8 mouse cellular contexts compared by ENCODE assay signal in the genomic region with DNA sequence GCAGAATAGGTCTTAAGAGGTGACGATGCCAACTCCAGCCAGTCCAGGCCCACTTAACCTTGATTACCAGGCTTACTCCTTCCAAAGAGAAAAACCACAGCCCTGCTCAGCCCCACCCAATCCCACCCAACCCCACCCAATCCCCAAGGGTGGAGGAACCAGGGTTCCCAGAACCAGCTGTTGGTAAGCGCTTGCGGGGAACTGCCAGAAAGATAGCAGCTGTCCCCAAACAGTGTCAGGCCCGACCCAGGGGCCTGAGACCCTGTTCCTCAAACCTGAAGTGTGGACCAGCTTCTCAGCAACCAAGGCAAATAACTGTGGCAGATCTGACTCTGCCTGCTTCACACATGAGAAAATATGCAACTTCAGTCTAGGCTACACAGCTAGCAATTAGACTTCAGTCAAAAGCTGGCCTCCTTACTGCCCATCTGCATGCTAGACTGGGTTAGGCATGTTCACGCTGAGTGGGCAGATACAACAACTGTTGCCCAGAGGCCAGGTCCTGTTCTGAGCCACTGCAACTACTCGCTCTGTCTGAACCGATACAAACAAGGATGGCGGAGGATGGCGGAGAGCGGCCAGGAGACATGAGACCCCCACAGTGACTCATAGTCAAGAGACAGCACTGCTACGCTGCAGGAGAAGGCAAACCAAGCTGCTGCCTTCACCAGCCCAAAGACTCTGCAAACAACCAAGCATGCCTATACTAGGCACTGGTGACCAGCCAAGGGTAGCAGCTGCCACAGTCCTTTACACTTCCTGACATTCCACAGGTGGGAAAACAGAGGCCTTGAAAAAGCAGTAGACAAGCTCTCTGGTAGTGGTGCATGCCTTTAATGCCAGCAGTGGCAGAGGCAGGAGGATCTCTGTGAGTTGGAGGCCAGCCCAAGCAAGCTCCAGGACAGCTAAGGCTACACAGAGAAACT. TPM values are rescaled to one million over a fixed set of nuclear protein-coding genes. Genes with fewer than 3 reads are reported as not detected.
DNase-seq lines count a peak whose midpoint lies in the region; ATAC-seq and TF ChIP-seq lines count a peak whose summit lies in the region.

No protein-coding gene starts in this region.

- no peak for ATAC-seq in intestine, postnatal 0 days
- ATAC-seq in neural tube, embryonic 13.5 days (ENCODE audit: low read depth) = no peak

- peak overlapping the region; percentile 40 for H3K4me2 ChIP-seq in intestine, postnatal 0 days (replicated peaks; ENCODE audit: low read depth)
- H3K4me2 ChIP-seq in neural tube, embryonic 13.5 days = peak overlapping the region; percentile 81; the same call in 1 of the 2 replicates

- no peaks in the 10 kb centered on the region for H3K9me3 ChIP-seq in intestine, postnatal 0 days (ENCODE audit: control insufficient read depth)
- H3K9me3 ChIP-seq in neural tube, embryonic 13.5 days = no peaks in the 10 kb centered on the region

- WGBS in intestine, postnatal 0 days = 68% methylated on average over 11 of the region's 11 CpGs
- 71% methylated on average over 11 of the region's 11 CpGs for WGBS in neural tube, embryonic 13.5 days

- no peak for TF ChIP-seq POLR2A in brain, embryonic 14.5 days (IDR thresholded peaks at IDR 0.05; ENCODE audit: borderline replicate concordance, extremely low read depth, insufficient read depth, insufficient read length, poor library complexity, severe bottlenecking)

- H3K9ac ChIP-seq in intestine, postnatal 0 days (ENCODE audit: low read depth, low read length) = no peak overlapping the region
- H3K9ac ChIP-seq in neural tube, embryonic 13.5 days = no peak overlapping the region

- peak overlapping the region; percentile 9 for H3K27ac ChIP-seq in left cerebral cortex, adult 2 months
- peak overlapping the region; percentile 46 for H3K27ac ChIP-seq in intestine, postnatal 0 days (ENCODE audit: low read depth, low read length)
- H3K27ac ChIP-seq in neural tube, embryonic 13.5 days (replicated peaks) = no peak overlapping the region; the same call in 1 of the 2 replicates

- DNase-seq in left cerebral cortex, adult 2 months (ENCODE audit: extremely low spot score in 1 of 2, low spot score in 2 of 2) = peak in 1 of 2 experiments; percentile 19
- no peak for DNase-seq in left cerebral cortex, postnatal 4 days
- DNase-seq in brain, embryonic 14.5 days (ENCODE audit: low read depth) = peak; percentile 58
- DNase-seq in embryo, embryonic 9.5 days (ENCODE audit: extremely low spot score) = no peak
- no peak for DNase-seq in gastrocnemius, postnatal 10 days
- no peak for DNase-seq in lung, adult 18-20 months

- no peaks in the 10 kb centered on the region for H3K36me3 ChIP-seq in intestine, postnatal 0 days (ENCODE audit: control insufficient read depth, insufficient read depth)
- no peaks in the 10 kb centered on the region for H3K36me3 ChIP-seq in neural tube, embryonic 13.5 days

- no peak overlapping the region for H3K4me3 ChIP-seq in left cerebral cortex, adult 2 months
- H3K4me3 ChIP-seq in intestine, postnatal 0 days (ENCODE audit: low read depth, low read length) = no peak overlapping the region
- no peak overlapping the region for H3K4me3 ChIP-seq in neural tube, embryonic 13.5 days

- peaks cover 37% of the 10 kb centered on the region for H3K4me1 ChIP-seq in intestine, postnatal 0 days (replicated peaks; ENCODE audit: control insufficient read depth, insufficient read depth, low read length)
- H3K4me1 ChIP-seq in neural tube, embryonic 13.5 days (replicated peaks) = peaks cover 76% of the 10 kb centered on the region

- no peaks in the 10 kb centered on the region for H3K27me3 ChIP-seq in intestine, postnatal 0 days (replicated peaks; ENCODE audit: control insufficient read depth, insufficient read depth, low read length)
- no peaks in the 10 kb centered on the region for H3K27me3 ChIP-seq in neural tube, embryonic 13.5 days

- intact Hi-C loops in left cerebral cortex, adult 2 months (cut with DNase I) = no loop called here
- intact Hi-C loops in left cerebral cortex, postnatal 4 days (cut with DNase I) = no loop called here

- no peak for TF ChIP-seq CTCF in left cerebral cortex, adult 2 months (IDR thresholded peaks at IDR 0.05)
- no peak for TF ChIP-seq CTCF in brain, embryonic 14.5 days (IDR thresholded peaks at IDR 0.05; ENCODE audit: borderline replicate concordance, extremely low read depth, insufficient read depth, insufficient read length)
- no peak for TF ChIP-seq CTCF in intestine, postnatal 0 days (IDR thresholded peaks at IDR 0.05; ENCODE audit: low read depth)

RNA-seq across cellular contexts. Expression of a gene that starts 4.0 kb away (rescaled TPM):
- total RNA-seq in left cerebral cortex, adult 2 months (2021) = 10 to 100 TPM; 50.2 to 52.1 TPM
- 10 to 100 TPM; 81.9 to 86.2 TPM for total RNA-seq in left cerebral cortex, postnatal 4 days (2021)
- polyA plus RNA-seq in brain, embryonic 14.5 days (2012; rRNA removed) = 87.7 and 95.4 TPM in 2 replicates
- polyA plus RNA-seq in intestine, postnatal 0 days (2015; fragmentation: Nextera tagmentation; extraction: Ambion mirVana) = 30.5 and 33.3 TPM in 2 replicates
- polyA plus RNA-seq in neural tube, embryonic 13.5 days (2015; fragmentation: Nextera tagmentation; extraction: Ambion mirVana) = 78.5 and 87.4 TPM in 2 replicates
- total RNA-seq in gastrocnemius, postnatal 10 days (2021) = 10 to 100 TPM; 17.2 to 19.1 TPM

RNA-seq across cellular contexts. Expression of a gene that starts 51.0 kb away (rescaled TPM):
- 100 to 1,000 TPM; 106 to 123 TPM for total RNA-seq in left cerebral cortex, adult 2 months (2021)
- 100 to 1,000 TPM in 1 of 2 experiments, 10 to 100 TPM in 1; 88.0 to 105 TPM for total RNA-seq in left cerebral cortex, postnatal 4 days (2021)
- polyA plus RNA-seq in brain, embryonic 14.5 days (2012; rRNA removed) = 26.4 and 43.9 TPM in 2 replicates
- polyA plus RNA-seq in intestine, postnatal 0 days (2015; fragmentation: Nextera tagmentation; extraction: Ambion mirVana) = 86.9 and 96.2 TPM in 2 replicates
- 69.1 and 73.4 TPM in 2 replicates for polyA plus RNA-seq in neural tube, embryonic 13.5 days (2015; fragmentation: Nextera tagmentation; extraction: Ambion mirVana)
- 10 to 100 TPM in 1 of 2 experiments, 1 to 10 TPM in 1; 7.2 to 11.0 TPM for total RNA-seq in gastrocnemius, postnatal 10 days (2021)

Comparison
In these comparisons a context has a peak if more than half of its experiments do, and no peak if none do; other contexts are left out.
1. RNA of a gene that starts 51.0 kb away (total RNA-seq): 106 to 123 TPM in left cerebral cortex, adult 2 months and 88.0 to 105 TPM in left cerebral cortex, postnatal 4 days; 7.2 to 11.0 TPM in gastrocnemius, postnatal 10 days; every median in the first group is over 4 times any median in the second.